Mouse (Mus musculus) lung, adult 2 months (tissue): ENCODE results near the gene Setd1b.

Source experiments
- CTCF ChIP-seq: fragments of 200-500 bp; IDR thresholded peaks from 2 replicates; pipeline ENCODE4 v1.5.1; 2011; ENCODE audit warnings: mild to moderate bottlenecking, low read length, control low read depth; ENCODE audit not compliant: insufficient read depth
- POLR2A ChIP-seq: fragments of 200-500 bp; IDR thresholded peaks from 2 replicates; pipeline ENCODE4 v1.6.1; 2011; ENCODE audit warnings: low read depth, mild to moderate bottlenecking, control low read depth, low read length, borderline replicate concordance; ENCODE audit errors: extremely low read depth

- TF ChIP-seq POLR2A: no peak
- no peak for TF ChIP-seq CTCF
Observed at GRCm38 (mm10) chr5:123169284-123169683, 27.3 kb downstream of the Setd1b start, which contains the start of gene Psmd9.
